Mouse (Mus musculus) heart, postnatal 10 days (tissue): ENCODE measurements around the gene Cep68. TPM values are rescaled to one million over a fixed set of nuclear protein-coding genes. Genes with fewer than 3 reads are reported as not detected.

Source experiments
- DNase-seq, 2 experiments: peaks; one replicate each; pipeline ENCODE4 v3.0.0; 2021
- intact Hi-C: fragments of 180-260 bp; cut with DNase I; formaldehyde crosslinking; loops from one replicate; pipeline ENCODE4 v1.15.1; 2025
- total RNA-seq, 2 experiments: library from RNA; stranded (reverse); gene quantifications; 2 replicates each; pipeline ENCODE4 v1.2.3; 2021

The Cep68 gene
- total RNA-seq = 10 to 100 TPM; 40.0 to 42.7 TPM

- intact Hi-C loops = loop anchor here (5.0 to 10.0 kb wide), 3 partner anchors 37 to 425 kb away; no protein-coding TSS in a partner anchor
- DNase-seq = peak; percentile 96 to 98
These were observed at the start of gene Cep68 for GRCm38 (mm10) chr11:20249296-20250110. Gene Cep68 (minus strand): TSS chr11:20249429.

- intact Hi-C loops = no loop called here
- no peak for DNase-seq
These were observed 35.2 kb upstream of the Cep68 start for GRCm38 (mm10) chr11:20284463-20284862.

GRCm38 (mm10) chr11:20282601-20283219 is 33.5 kb upstream of the Cep68 start:
- no peak for DNase-seq
- intact Hi-C loops = no loop called here

- intact Hi-C loops = no loop called here
- peak in 1 of 2 experiments; percentile 7 for DNase-seq
These were observed 31.8 kb upstream of the Cep68 start for GRCm38 (mm10) chr11:20280982-20281381.

GRCm38 (mm10) chr11:20278702-20279101 is 29.5 kb upstream of the Cep68 start:
- intact Hi-C loops = no loop called here
- DNase-seq = no peak

GRCm38 (mm10) chr11:20277106-20277505 is 27.9 kb upstream of the Cep68 start:
- intact Hi-C loops = no loop called here

GRCm38 (mm10) chr11:20275974-20276373 is 26.7 kb upstream of the Cep68 start:
- intact Hi-C loops = no loop called here
- DNase-seq = no peak

More at GRCm38 (mm10) chr11:20277106-20277505, 27.9 kb upstream of the Cep68 start:
- no peak for DNase-seq

- intact Hi-C loops = no loop called here
- no peak for DNase-seq
These were observed 20.7 kb upstream of the Cep68 start for GRCm38 (mm10) chr11:20269885-20270284.

- DNase-seq = no peak
These were observed 13.6 kb upstream of the Cep68 start for GRCm38 (mm10) chr11:20262628-20263380.

GRCm38 (mm10) chr11:20254791-20255190 is 5.6 kb upstream of the Cep68 start:
- no peak for DNase-seq
- intact Hi-C loops = no loop called here

More at GRCm38 (mm10) chr11:20262628-20263380, 13.6 kb upstream of the Cep68 start:
- intact Hi-C loops = loop anchor here (1.0 to 5.0 kb wide), 3 partner anchors 70 to 138 kb away; partner anchors contain the start of gene Slc1a4

- no peak for DNase-seq
- intact Hi-C loops = no loop called here
These were observed 3.9 kb upstream of the Cep68 start for GRCm38 (mm10) chr11:20253088-20253487.

- DNase-seq = no peak
- intact Hi-C loops = no loop called here
These were observed 1.4 kb upstream of the Cep68 start for GRCm38 (mm10) chr11:20250476-20251178.

GRCm38 (mm10) chr11:20248840-20249239 is 389 bp downstream of the Cep68 start:
- intact Hi-C loops = loop anchor here (5.0 to 10.0 kb wide), 3 partner anchors 37 to 424 kb away; no protein-coding TSS in a partner anchor

GRCm38 (mm10) chr11:20248277-20248676 is 952 bp downstream of the Cep68 start:
- intact Hi-C loops = loop anchor here (5.0 to 10.0 kb wide), 3 partner anchors 36 to 423 kb away; no protein-coding TSS in a partner anchor
- DNase-seq = peak; percentile 38 to 47

More at GRCm38 (mm10) chr11:20248840-20249239, 389 bp downstream of the Cep68 start:
- no peak for DNase-seq

GRCm38 (mm10) chr11:20247146-20247855 is 1.9 kb downstream of the Cep68 start:
- intact Hi-C loops = loop anchor here (5.0 to 10.0 kb wide), 3 partner anchors 35 to 422 kb away; no protein-coding TSS in a partner anchor
- DNase-seq = no peak

GRCm38 (mm10) chr11:20246616-20247015 is 2.6 kb downstream of the Cep68 start:
- intact Hi-C loops = loop anchor here (5.0 to 10.0 kb wide), 3 partner anchors 34 to 422 kb away; no protein-coding TSS in a partner anchor
- no peak for DNase-seq

- intact Hi-C loops = loop anchor here (5.0 to 10.0 kb wide), 3 partner anchors 33 to 421 kb away; no protein-coding TSS in a partner anchor
- DNase-seq = no peak
These were observed 3.9 kb downstream of the Cep68 start for GRCm38 (mm10) chr11:20245316-20245715.

- no peak for DNase-seq
- intact Hi-C loops = loop anchor here (5.0 to 10.0 kb wide), 3 partner anchors 32 to 420 kb away; no protein-coding TSS in a partner anchor
These were observed 4.6 kb downstream of the Cep68 start for GRCm38 (mm10) chr11:20244336-20245290.
